Mouse (Mus musculus) liver (tissue): ENCODE measurements around the gene Gjb6.

ENCODE experiments used
- DNase-seq: peaks from one replicate; pipeline ENCODE4 v3.0.0-alpha.2; 2020; ENCODE audit warnings: mixed read lengths

Gjb6 gene

DNA sequence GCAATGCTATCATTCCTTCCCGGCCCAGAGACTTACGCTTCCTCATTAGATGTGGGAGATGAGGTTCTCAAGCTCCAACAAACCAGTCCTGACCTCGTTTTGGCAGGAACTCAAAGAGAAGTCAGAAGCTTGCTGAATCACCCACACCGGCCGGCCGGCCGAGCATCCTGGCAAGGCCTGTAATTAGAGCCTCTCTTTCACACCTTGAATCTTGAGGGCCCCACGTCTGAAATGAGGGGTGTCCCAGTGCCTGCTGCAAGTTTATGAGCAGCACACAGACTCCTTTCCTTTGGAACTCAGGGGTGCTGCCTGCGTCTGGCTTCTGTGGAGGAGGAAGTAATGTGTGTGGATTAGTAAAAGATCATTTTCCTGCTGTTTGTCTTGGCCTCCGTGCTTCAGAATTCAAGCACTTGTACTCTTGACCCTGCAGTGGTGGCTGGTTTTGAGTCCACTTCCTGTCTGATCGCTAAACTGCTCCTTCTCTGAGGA, 49.2 kb downstream of the Gjb6 start:
- no peak for DNase-seq

DNA sequence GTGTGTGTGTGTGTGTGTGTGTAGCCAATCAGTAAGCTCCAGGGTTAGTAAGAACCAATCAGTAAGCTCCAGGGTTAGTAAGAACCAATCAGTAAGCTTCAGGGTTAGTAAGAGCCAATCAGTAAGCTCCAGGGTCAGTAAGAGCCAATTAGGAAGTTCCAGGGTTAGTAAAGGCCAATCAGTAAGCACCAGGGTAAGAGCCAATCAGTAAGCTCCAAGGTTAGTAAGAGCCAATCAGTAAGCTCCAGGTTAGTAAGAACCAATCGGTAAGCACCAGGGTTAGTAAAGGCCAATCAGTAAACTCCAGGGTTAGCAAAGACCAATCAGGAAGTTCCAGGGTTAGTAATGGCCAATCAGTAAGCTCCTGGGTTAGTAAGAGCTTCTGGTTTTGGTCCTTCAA, 50.5 kb downstream of the Gjb6 start:
- no peak for DNase-seq

DNA sequence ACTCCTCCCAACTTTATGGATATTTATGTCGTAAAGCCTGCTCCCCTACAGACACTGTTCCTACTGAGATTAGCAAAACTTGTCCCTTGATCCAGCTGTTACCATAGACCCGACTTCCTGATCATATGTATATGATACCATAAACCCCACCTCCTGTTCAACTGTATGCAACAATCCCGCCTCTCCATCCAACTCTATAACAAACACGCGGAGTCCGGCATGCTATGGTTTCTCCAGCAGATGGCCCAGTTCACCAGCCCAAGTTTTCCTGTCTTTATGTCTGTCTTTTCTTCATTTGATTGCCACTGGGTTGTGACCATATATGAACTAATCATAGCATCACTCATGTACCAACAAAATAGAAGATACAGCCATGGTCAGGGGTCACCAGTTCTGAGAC, 57.9 kb downstream of the Gjb6 start:
- DNase-seq = no peak
